Comparison of ENCODE assay signal across 12 mouse cellular contexts in genomic region chr4:140628412-140628943, GRCm38 (mm10). TPM values are rescaled to one million over a fixed set of nuclear protein-coding genes. Genes with fewer than 3 reads are reported as not detected.
DNase-seq lines count a peak whose midpoint lies in the region; ATAC-seq lines count a peak whose summit lies in the region.
"Had no signal": no experiment of that assay in that cellular context is flagged by ENCODE, and none has a peak within 500 bp of the region (broad histone marks: within the 10 kb centered on the region; RNA-seq: fewer than 3 reads in every experiment).

No protein-coding gene starts in this region.

- H3K4me2 ChIP-seq in embryonic facial prominence, embryonic 11.5 days (ENCODE audit: low read depth, low read length): no peak overlapping the region
- H3K4me2 ChIP-seq: limb, embryonic 12.5 days had no signal

- H3K36me3 ChIP-seq in embryonic facial prominence, embryonic 11.5 days (replicated peaks; ENCODE audit: control insufficient read depth, insufficient read depth, low read depth, low read length): no peaks in the 10 kb centered on the region

- H3K4me1 ChIP-seq in embryonic facial prominence, embryonic 11.5 days (ENCODE audit: control insufficient read depth, insufficient read depth, low read length): peaks cover 13% of the 10 kb centered on the region

- no peaks in the 10 kb centered on the region for H3K9me3 ChIP-seq in embryonic facial prominence, embryonic 11.5 days (replicated peaks; ENCODE audit: control insufficient read depth, low read length)
- H3K9me3 ChIP-seq: limb, embryonic 12.5 days had no signal

- peak; percentile 23; the same call in 1 of the 2 replicates for ATAC-seq in cerebellum, adult (ENCODE audit: insufficient number of reproducible peaks, low FRiP score, low TSS enrichment)
- ATAC-seq in embryonic facial prominence, embryonic 11.5 days (replicated peaks; ENCODE audit: insufficient number of reproducible peaks, low FRiP score, low TSS enrichment, low read depth): no peak
- no peak for ATAC-seq in frontal cortex, adult (ENCODE audit: low TSS enrichment)
- ATAC-seq: Patski had no signal

- H3K4me3 ChIP-seq in embryonic facial prominence, embryonic 11.5 days (ENCODE audit: low read depth, low read length): no peak overlapping the region
- H3K4me3 ChIP-seq: limb, embryonic 12.5 days had no signal

- H3K27me3 ChIP-seq in embryonic facial prominence, embryonic 11.5 days (ENCODE audit: control insufficient read depth, insufficient read depth, low read length): no peaks in the 10 kb centered on the region
- H3K27me3 ChIP-seq: limb, embryonic 12.5 days; Patski had no signal

- no peak for DNase-seq in cerebellum, postnatal 4 days (ENCODE audit: low spot score in 2 of 2)
- peak; percentile 60 for DNase-seq in ES-CJ7 (ENCODE audit: low read depth, low spot score)
- no peak for DNase-seq in embryonic facial prominence, embryonic 11.5 days (ENCODE audit: low spot score)
- DNase-seq in mesoderm, embryonic 11.5 days (ENCODE audit: low read depth, low spot score): peak; percentile 28
- DNase-seq in urinary bladder, postnatal 10 days (ENCODE audit: low spot score): no peak
- no peak for DNase-seq in adrenal gland, postnatal 10 days
- DNase-seq: kidney, postnatal 36 days; lung, postnatal 10 days had no signal

- peak overlapping the region; percentile 9; the same call in 1 of the 2 replicates for H3K9ac ChIP-seq in embryonic facial prominence, embryonic 11.5 days (replicated peaks; ENCODE audit: low read length)
- H3K9ac ChIP-seq: limb, embryonic 12.5 days had no signal

- H3K27ac ChIP-seq in embryonic facial prominence, embryonic 11.5 days (replicated peaks; ENCODE audit: low read depth, low read length): no peak overlapping the region

- 66% methylated on average over 11 of the region's 11 CpGs for WGBS in embryonic facial prominence, embryonic 11.5 days

RNA-seq across cellular contexts. Expression of gene Arhgef10l, which starts 37.3 kb away (rescaled TPM):
- 8.7 and 10.5 TPM in 2 replicates for polyA plus RNA-seq in embryonic facial prominence, embryonic 11.5 days (2014; fragmentation: Nextera tagmentation; extraction: Ambion mirVana)
- total RNA-seq in adrenal gland, postnatal 10 days (2021): 10 to 100 TPM; 17.5 to 25.7 TPM

Comparison
In these comparisons a context has a peak if more than half of its experiments do, and no peak if none do; other contexts are left out.
1. DNase-seq: peak in ES-CJ7 (single experiment) and mesoderm, embryonic 11.5 days (single experiment); none in cerebellum, postnatal 4 days (0 of 2), embryonic facial prominence, embryonic 11.5 days (single experiment), urinary bladder, postnatal 10 days (single experiment) and adrenal gland, postnatal 10 days (single experiment).